Mouse (Mus musculus) heart, adult 11 months (tissue): Measurements from ENCODE around the gene Dedd2.

Source experiments
- DNase-seq: peaks from one replicate; pipeline ENCODE4 v3.0.0; 2022

Dedd2 gene

GRCm38 (mm10) chr7:25246079-25246758, 25.8 kb upstream of the Dedd2 start:
- peak; percentile 97 for DNase-seq

- DNase-seq: peak; percentile 94
These were observed 24.4 kb upstream of the Dedd2 start for GRCm38 (mm10) chr7:25244562-25245369.

GRCm38 (mm10) chr7:25243361-25243760, 22.9 kb upstream of the Dedd2 start:
- DNase-seq: peak; percentile 92

- peak; percentile 97 for DNase-seq
These were observed 20.6 kb upstream of the Dedd2 start for GRCm38 (mm10) chr7:25241062-25241461.

- peak; percentile 92 for DNase-seq
These were observed 20.2 kb upstream of the Dedd2 start for GRCm38 (mm10) chr7:25240631-25241030.

- DNase-seq: peak; percentile 99
These were observed 18.6 kb upstream of the Dedd2 start for GRCm38 (mm10) chr7:25238829-25239623.

- peak; percentile 99 for DNase-seq
These were observed 17.7 kb upstream of the Dedd2 start for GRCm38 (mm10) chr7:25238015-25238706.

GRCm38 (mm10) chr7:25237249-25238014, 17.0 kb upstream of the Dedd2 start, which contains the start of gene Gsk3a:
TSS of gene Gsk3a (minus strand) at chr7:25237851.
- peak; percentile 100 for DNase-seq

GRCm38 (mm10) chr7:25235526-25235925, 15.1 kb upstream of the Dedd2 start:
- DNase-seq: peak; percentile 85

- no peak for DNase-seq
These were observed 12.6 kb upstream of the Dedd2 start for GRCm38 (mm10) chr7:25233061-25233460.

GRCm38 (mm10) chr7:25232101-25232648, 11.8 kb upstream of the Dedd2 start:
- no peak for DNase-seq

- DNase-seq: peak; percentile 90
These were observed 10.4 kb upstream of the Dedd2 start for GRCm38 (mm10) chr7:25230690-25231285.

GRCm38 (mm10) chr7:25227523-25228300, 7.3 kb upstream of the Dedd2 start:
- no peak for DNase-seq

- DNase-seq: no peak
These were observed 2.0 kb upstream of the Dedd2 start for GRCm38 (mm10) chr7:25222275-25222967.

- DNase-seq: peak; percentile 100
These were observed 878 bp upstream of the Dedd2 start, which contains the start of gene Zfp526 for GRCm38 (mm10) chr7:25221102-25221883. TSS of gene Zfp526 (plus strand) at chr7:25221425.

GRCm38 (mm10) chr7:25219756-25220456, 509 bp downstream of the Dedd2 start:
- peak; percentile 100 for DNase-seq

GRCm38 (mm10) chr7:25219416-25219750, 1.0 kb downstream of the Dedd2 start:
- DNase-seq: no peak
